Comparison of ENCODE assay signal across 24 mouse cellular contexts in genomic region chr10:128635697-128636096, GRCm38 (mm10). TPM values are rescaled to one million over a fixed set of nuclear protein-coding genes. Genes with fewer than 3 reads are reported as not detected.
A peak's percentile ranks its signal among the peaks of the same experiment; 100 is the strongest.
DNase-seq lines count a peak whose midpoint lies in the region; ATAC-seq lines count a peak whose summit lies in the region.
"Had no signal": no experiment of that assay in that cellular context is flagged by ENCODE, and none has a peak within 500 bp of the region (broad histone marks: within the 10 kb centered on the region; RNA-seq: fewer than 3 reads in every experiment).

No protein-coding gene starts in this region.

- WGBS in liver, embryonic 12.5 days (ENCODE audit: insufficient replicate concordance) = 76% methylated on average over 13 of the region's 13 CpGs
- WGBS in midbrain, embryonic 11.5 days = 94% methylated on average over 13 of the region's 13 CpGs
- 97% methylated on average over 13 of the region's 13 CpGs for WGBS in midbrain, embryonic 13.5 days
- 74% methylated on average over 13 of the region's 13 CpGs for WGBS in liver, embryonic 15.5 days (ENCODE audit: insufficient replicate concordance)
- 67% methylated on average over 13 of the region's 13 CpGs for WGBS in liver, embryonic 16.5 days (ENCODE audit: insufficient replicate concordance)

- DNase-seq in liver = peak; percentile 32
- peak; percentile 73 for DNase-seq in midbrain, embryonic 11.5 days (ENCODE audit: low spot score, missing footprints)
- DNase-seq in gastrocnemius, adult 18-20 months (ENCODE audit: low spot score) = no peak
- DNase-seq: adrenal gland, postnatal 14 days; adrenal gland, postnatal 36 days; cerebellum, adult 11-12 months; cerebellum, adult 2 months; cerebellum, adult 9-10 months; cerebellum, postnatal 10 days; cerebellum, postnatal 25 days; forebrain, postnatal 0 days had no signal

- peaks cover 58% of the 10 kb centered on the region for H3K27me3 ChIP-seq in liver, embryonic 12.5 days (replicated peaks)
- no peaks in the 10 kb centered on the region for H3K27me3 ChIP-seq in midbrain, embryonic 11.5 days (ENCODE audit: control insufficient read depth, insufficient read depth, low read length)
- no peaks in the 10 kb centered on the region; the same call in 1 of the 2 replicates for H3K27me3 ChIP-seq in midbrain, embryonic 13.5 days
- peaks cover 60% of the 10 kb centered on the region for H3K27me3 ChIP-seq in liver, embryonic 15.5 days
- peaks cover 2% of the 10 kb centered on the region; the same call in 1 of the 2 replicates for H3K27me3 ChIP-seq in liver, embryonic 16.5 days (ENCODE audit: control insufficient read depth, insufficient read depth, low read depth, low read length)
- H3K27me3 ChIP-seq: CH12.LX; embryonic facial prominence, embryonic 12.5 days; forebrain, embryonic 13.5 days; forebrain, embryonic 15.5 days; Patski had no signal

- H3K4me3 ChIP-seq in liver, embryonic 12.5 days = no peak overlapping the region
- no peak overlapping the region for H3K4me3 ChIP-seq in midbrain, embryonic 11.5 days (ENCODE audit: low read depth, low read length)
- H3K4me3 ChIP-seq in midbrain, embryonic 13.5 days (replicated peaks) = no peak overlapping the region
- H3K4me3 ChIP-seq in liver, embryonic 15.5 days (replicated peaks) = no peak overlapping the region
- H3K4me3 ChIP-seq in liver, embryonic 16.5 days (ENCODE audit: low read depth, low read length) = no peak overlapping the region
- H3K4me3 ChIP-seq: embryonic facial prominence, embryonic 10.5 days; forebrain, embryonic 13.5 days; forebrain, embryonic 15.5 days had no signal

- H3K4me1 ChIP-seq in liver, embryonic 12.5 days = peaks cover 39% of the 10 kb centered on the region
- peaks cover 6% of the 10 kb centered on the region for H3K4me1 ChIP-seq in midbrain, embryonic 11.5 days (ENCODE audit: control insufficient read depth, insufficient read depth, low read length)
- peaks cover 10% of the 10 kb centered on the region; the same call in 1 of the 2 replicates for H3K4me1 ChIP-seq in midbrain, embryonic 13.5 days (replicated peaks)
- H3K4me1 ChIP-seq in liver, embryonic 15.5 days (replicated peaks) = peaks cover 44% of the 10 kb centered on the region
- H3K4me1 ChIP-seq in liver, embryonic 16.5 days (ENCODE audit: control insufficient read depth, low read depth, low read length) = peaks cover 17% of the 10 kb centered on the region
- H3K4me1 ChIP-seq: embryonic facial prominence, embryonic 12.5 days; forebrain, embryonic 13.5 days; forebrain, embryonic 15.5 days had no signal

- H3K9me3 ChIP-seq in liver, embryonic 12.5 days (replicated peaks) = no peaks in the 10 kb centered on the region
- H3K9me3 ChIP-seq in midbrain, embryonic 11.5 days (ENCODE audit: control insufficient read depth, low read length) = no peaks in the 10 kb centered on the region
- no peaks in the 10 kb centered on the region for H3K9me3 ChIP-seq in midbrain, embryonic 13.5 days
- H3K9me3 ChIP-seq in liver, embryonic 15.5 days (replicated peaks) = no peaks in the 10 kb centered on the region
- H3K9me3 ChIP-seq in liver, embryonic 16.5 days (replicated peaks; ENCODE audit: control insufficient read depth, low read length) = no peaks in the 10 kb centered on the region
- H3K9me3 ChIP-seq: embryonic facial prominence, embryonic 10.5 days; embryonic facial prominence, embryonic 12.5 days; forebrain, embryonic 13.5 days; forebrain, embryonic 15.5 days; G1E had no signal

- H3K36me3 ChIP-seq in liver, embryonic 12.5 days = no peaks in the 10 kb centered on the region
- peaks cover 3% of the 10 kb centered on the region for H3K36me3 ChIP-seq in midbrain, embryonic 11.5 days (ENCODE audit: control insufficient read depth, insufficient read depth, low read length)
- peaks cover 66% of the 10 kb centered on the region for H3K36me3 ChIP-seq in midbrain, embryonic 13.5 days
- no peaks in the 10 kb centered on the region for H3K36me3 ChIP-seq in liver, embryonic 15.5 days (replicated peaks)
- no peaks in the 10 kb centered on the region for H3K36me3 ChIP-seq in liver, embryonic 16.5 days (ENCODE audit: control insufficient read depth, insufficient read depth)

- no peak for ATAC-seq in liver, embryonic 12.5 days
- no peak for ATAC-seq in midbrain, embryonic 11.5 days (ENCODE audit: low FRiP score)
- ATAC-seq in midbrain, embryonic 13.5 days = no peak
- ATAC-seq in liver, embryonic 15.5 days (ENCODE audit: insufficient read depth) = peak; percentile 36; the same call in 1 of the 2 replicates
- ATAC-seq in liver, embryonic 16.5 days (ENCODE audit: low read depth) = peak; percentile 72
- no peak for ATAC-seq in CD4-positive, CD25-positive, alpha-beta regulatory T cell, adult 4 months
- ATAC-seq: activated CD4-positive, CD25-positive, alpha-beta regulatory T cell, adult 4 months; forebrain, embryonic 13.5 days; forebrain, embryonic 15.5 days; forebrain, postnatal 0 days; Patski had no signal

- H3K27ac ChIP-seq in liver, embryonic 12.5 days = no peak overlapping the region
- H3K27ac ChIP-seq in midbrain, embryonic 11.5 days (ENCODE audit: low read depth, low read length) = no peak overlapping the region
- no peak overlapping the region for H3K27ac ChIP-seq in midbrain, embryonic 13.5 days
- no peak overlapping the region for H3K27ac ChIP-seq in liver, embryonic 15.5 days (replicated peaks)
- no peak overlapping the region; the same call in 1 of the 2 replicates for H3K27ac ChIP-seq in liver, embryonic 16.5 days (ENCODE audit: low read length)
- H3K27ac ChIP-seq: embryonic facial prominence, embryonic 10.5 days; embryonic facial prominence, embryonic 12.5 days; forebrain, embryonic 13.5 days; forebrain, embryonic 15.5 days had no signal

- no peak overlapping the region for H3K9ac ChIP-seq in liver, embryonic 12.5 days
- H3K9ac ChIP-seq in midbrain, embryonic 11.5 days (ENCODE audit: low read length) = no peak overlapping the region
- H3K9ac ChIP-seq in midbrain, embryonic 13.5 days (replicated peaks) = no peak overlapping the region
- no peak overlapping the region for H3K9ac ChIP-seq in liver, embryonic 15.5 days
- H3K9ac ChIP-seq in liver, embryonic 16.5 days (ENCODE audit: low read depth, low read length) = no peak overlapping the region
- H3K9ac ChIP-seq: embryonic facial prominence, embryonic 12.5 days; forebrain, embryonic 13.5 days; forebrain, embryonic 15.5 days; forebrain, postnatal 0 days had no signal

- no peak overlapping the region for H3K4me2 ChIP-seq in liver, embryonic 12.5 days
- H3K4me2 ChIP-seq in midbrain, embryonic 11.5 days = no peak overlapping the region
- H3K4me2 ChIP-seq in midbrain, embryonic 13.5 days (replicated peaks) = no peak overlapping the region
- H3K4me2 ChIP-seq in liver, embryonic 15.5 days = no peak overlapping the region
- H3K4me2 ChIP-seq in liver, embryonic 16.5 days (ENCODE audit: low read depth, low read length) = no peak overlapping the region
- H3K4me2 ChIP-seq: embryonic facial prominence, embryonic 12.5 days; forebrain, embryonic 13.5 days; forebrain, embryonic 15.5 days had no signal

RNA-seq across cellular contexts. Expression of gene Rps26, which starts 9.2 kb away (rescaled TPM):
- polyA plus RNA-seq in liver, embryonic 12.5 days (2016; fragmentation: Nextera tagmentation; extraction: Ambion mirVana) = 555 and 561 TPM in 2 replicates
- 588 and 638 TPM in 2 replicates for polyA plus RNA-seq in midbrain, embryonic 11.5 days (2014; fragmentation: Nextera tagmentation; extraction: Ambion mirVana)
- 461 and 477 TPM in 2 replicates for polyA plus RNA-seq in midbrain, embryonic 13.5 days (2015; fragmentation: Nextera tagmentation; extraction: Ambion mirVana)
- polyA plus RNA-seq in liver, embryonic 15.5 days (2015; fragmentation: Nextera tagmentation; extraction: Ambion mirVana) = 296 and 352 TPM in 2 replicates
- polyA plus RNA-seq in liver, embryonic 16.5 days (2015; fragmentation: Nextera tagmentation; extraction: Ambion mirVana) = 301 and 353 TPM in 2 replicates
- total RNA-seq in gastrocnemius, adult 18-20 months (2021) = 100 to 1,000 TPM; 345 to 363 TPM
- polyA plus RNA-seq in CD4-positive, CD25-positive, alpha-beta regulatory T cell, adult 4 months (2017; shearing (Covaris generic)) = 1,000 to 10,000 TPM; 1,420 to 1,755 TPM

RNA-seq across cellular contexts. Expression of gene Ikzf4, which starts 10.1 kb away (rescaled TPM):
- 0.41 and 0.42 TPM in 2 replicates for polyA plus RNA-seq in liver, embryonic 12.5 days (2016; fragmentation: Nextera tagmentation; extraction: Ambion mirVana)
- 3.8 and 4.2 TPM in 2 replicates for polyA plus RNA-seq in midbrain, embryonic 11.5 days (2014; fragmentation: Nextera tagmentation; extraction: Ambion mirVana)
- polyA plus RNA-seq in midbrain, embryonic 13.5 days (2015; fragmentation: Nextera tagmentation; extraction: Ambion mirVana) = 16.5 and 17.0 TPM in 2 replicates
- 0.12 TPM in 2 replicates for polyA plus RNA-seq in liver, embryonic 15.5 days (2015; fragmentation: Nextera tagmentation; extraction: Ambion mirVana)
- polyA plus RNA-seq in liver, embryonic 16.5 days (2015; fragmentation: Nextera tagmentation; extraction: Ambion mirVana) = 0.08 and 0.15 TPM in 2 replicates
- total RNA-seq in gastrocnemius, adult 18-20 months (2021) = under 1 TPM; 0.37 to 0.57 TPM
- polyA plus RNA-seq in CD4-positive, CD25-positive, alpha-beta regulatory T cell, adult 4 months (2017; shearing (Covaris generic)) = 100 to 1,000 TPM; 102 to 158 TPM

RNA-seq across cellular contexts. Expression of gene Suox, which starts 38.2 kb away (rescaled TPM):
- 10.4 and 10.5 TPM in 2 replicates for polyA plus RNA-seq in liver, embryonic 12.5 days (2016; fragmentation: Nextera tagmentation; extraction: Ambion mirVana)
- polyA plus RNA-seq in midbrain, embryonic 11.5 days (2014; fragmentation: Nextera tagmentation; extraction: Ambion mirVana) = 12.5 and 12.7 TPM in 2 replicates
- polyA plus RNA-seq in midbrain, embryonic 13.5 days (2015; fragmentation: Nextera tagmentation; extraction: Ambion mirVana) = 13.0 and 13.7 TPM in 2 replicates
- polyA plus RNA-seq in liver, embryonic 15.5 days (2015; fragmentation: Nextera tagmentation; extraction: Ambion mirVana) = 14.3 and 14.7 TPM in 2 replicates
- polyA plus RNA-seq in liver, embryonic 16.5 days (2015; fragmentation: Nextera tagmentation; extraction: Ambion mirVana) = 12.5 and 12.9 TPM in 2 replicates
- total RNA-seq in gastrocnemius, adult 18-20 months (2021) = 10 to 100 TPM; 27.7 to 28.3 TPM
- 10 to 100 TPM; 25.7 to 44.3 TPM for polyA plus RNA-seq in CD4-positive, CD25-positive, alpha-beta regulatory T cell, adult 4 months (2017; shearing (Covaris generic))

RNA-seq across cellular contexts. Expression of gene Erbb3, which starts 46.2 kb away (rescaled TPM):
- 1.8 TPM in 2 replicates for polyA plus RNA-seq in liver, embryonic 12.5 days (2016; fragmentation: Nextera tagmentation; extraction: Ambion mirVana)
- polyA plus RNA-seq in midbrain, embryonic 11.5 days (2014; fragmentation: Nextera tagmentation; extraction: Ambion mirVana) = 0.49 and 0.77 TPM in 2 replicates
- 0.13 and 0.19 TPM in 2 replicates for polyA plus RNA-seq in midbrain, embryonic 13.5 days (2015; fragmentation: Nextera tagmentation; extraction: Ambion mirVana)
- polyA plus RNA-seq in liver, embryonic 15.5 days (2015; fragmentation: Nextera tagmentation; extraction: Ambion mirVana) = 3.1 and 3.6 TPM in 2 replicates
- 4.2 and 5.2 TPM in 2 replicates for polyA plus RNA-seq in liver, embryonic 16.5 days (2015; fragmentation: Nextera tagmentation; extraction: Ambion mirVana)
- 1 to 10 TPM; 2.7 TPM for total RNA-seq in gastrocnemius, adult 18-20 months (2021)
- polyA plus RNA-seq in CD4-positive, CD25-positive, alpha-beta regulatory T cell, adult 4 months (2017; shearing (Covaris generic)) = 1 to 10 TPM; 6.6 to 9.3 TPM

Comparison
In these comparisons a context has a peak if more than half of its experiments do, and no peak if none do; other contexts are left out.
1. ATAC-seq: peak in liver, embryonic 15.5 days (single experiment) and liver, embryonic 16.5 days (single experiment); none in liver, embryonic 12.5 days (single experiment), midbrain, embryonic 11.5 days (single experiment), midbrain, embryonic 13.5 days (single experiment) and CD4-positive, CD25-positive, alpha-beta regulatory T cell, adult 4 months (single experiment).